Mouse (Mus musculus) heart, embryonic 13.5 days (tissue): ENCODE measurements around the gene Ankrd33b. TPM values are rescaled to one million over a fixed set of nuclear protein-coding genes. Genes with fewer than 3 reads are reported as not detected.

Source experiments
- ATAC-seq: fragments of 200-750 bp; cut with Nextera tagmentation; 2 replicates; pipeline ENCODE4 v1.8.0; 2017; ENCODE audit warnings: moderate TSS enrichment; ENCODE audit not compliant: insufficient number of reproducible peaks, low FRiP score, low TSS enrichment; ENCODE audit errors: extremely low read depth
- H3K27ac ChIP-seq: fragments of 300-500 bp; sonication (generic); replicated peaks from 2 replicates; pipeline ENCODE4 v1.5.1; 2015; ENCODE audit warnings: moderate library complexity, mild to moderate bottlenecking, inconsistent platforms
- H3K27me3 ChIP-seq: fragments of 300-500 bp; sonication (generic); replicated peaks from 2 replicates; pipeline ENCODE4 v1.6.1; 2015; ENCODE audit warnings: mild to moderate bottlenecking, inconsistent platforms
- H3K36me3 ChIP-seq: fragments of 300-500 bp; sonication (generic); 2 replicates; pipeline ENCODE4 v1.6.1; 2015; ENCODE audit warnings: mild to moderate bottlenecking, inconsistent platforms
- H3K4me1 ChIP-seq: fragments of 300-500 bp; sonication (generic); 2 replicates; pipeline ENCODE4 v1.6.1; 2015; ENCODE audit warnings: inconsistent platforms
- H3K4me2 ChIP-seq: fragments of 300-500 bp; sonication (generic); 2 replicates; pipeline ENCODE4 v1.6.1; 2015; ENCODE audit warnings: inconsistent platforms, mild to moderate bottlenecking, moderate library complexity
- H3K4me3 ChIP-seq: fragments of 300-500 bp; sonication (generic); 2 replicates; pipeline ENCODE4 v1.5.1; 2015; ENCODE audit warnings: moderate library complexity, mild to moderate bottlenecking, inconsistent platforms
- H3K9ac ChIP-seq: fragments of 300-500 bp; sonication (generic); 2 replicates; pipeline ENCODE4 v1.6.1; 2015; ENCODE audit warnings: inconsistent platforms, mild to moderate bottlenecking, moderate library complexity
- H3K9me3 ChIP-seq: fragments of 300-500 bp; sonication (generic); 2 replicates; pipeline ENCODE4 v1.6.1; 2016; ENCODE audit warnings: inconsistent platforms
- whole genome bisulfite sequencing: fragments of 180-500 bp; shearing (Covaris S2); methylation state at CpG from one replicate; pipeline ENCODE4 v1.1.7; 2015; ENCODE audit warnings: mixed read lengths; 5-methylcytosine and 5-hydroxymethylcytosine counted together
- polyA plus RNA-seq: library from polyadenylated mRNA; unstranded; fragments of >200 nt; fragmentation: Nextera tagmentation; extraction: Ambion mirVana; gene quantifications from 2 replicates; pipeline ENCODE4 v1.2.1, GENCODE M21; 2015

The Ankrd33b gene
- polyA plus RNA-seq, 1 experiment from 2014 or later = 2.1 TPM

GRCm38 (mm10) chr15:31352494-31353279, 14.8 kb downstream of the Ankrd33b start:
- Histone ChIP-seq H3K9ac (no peak overlapping the region), H3K36me3 (no peaks in the 10 kb centered on the region), H3K4me3 (no peak overlapping the region), H3K9me3 (no peaks in the 10 kb centered on the region), H3K4me2 (no peak overlapping the region), H3K27ac (no peak overlapping the region), H3K4me1 (0 out of 2 replicates have a peak, but pooled peaks cover 9% of the 10 kb centered on the region), H3K27me3 (no peaks in the 10 kb centered on the region)
- 77% methylated on average over 13 of the region's 13 CpGs for WGBS
- no peak for ATAC-seq

- H3K9ac ChIP-seq = no peak overlapping the region
- ATAC-seq = no peak
- H3K9me3 ChIP-seq = no peaks in the 10 kb centered on the region
- no peak overlapping the region for H3K4me2 ChIP-seq
- H3K27ac ChIP-seq = 0 out of 2 replicates have a peak overlapping the region, but pooled peaks have one; percentile 6
- no peaks in the 10 kb centered on the region for H3K27me3 ChIP-seq
- WGBS = 60% methylated on average over 7 of the region's 7 CpGs
- no peaks in the 10 kb centered on the region for H3K36me3 ChIP-seq
- H3K4me3 ChIP-seq = no peak overlapping the region
- H3K4me1 ChIP-seq = 0 out of 2 replicates have a peak, but pooled peaks cover 16% of the 10 kb centered on the region
Measured at GRCm38 (mm10) chr15:31349810-31350341, 17.6 kb downstream of the Ankrd33b start.

- no peaks in the 10 kb centered on the region for H3K27me3 ChIP-seq
- peaks cover 15% of the 10 kb centered on the region for H3K4me1 ChIP-seq
- H3K9ac ChIP-seq = no peak overlapping the region
- H3K36me3 ChIP-seq = no peaks in the 10 kb centered on the region
- H3K4me2 ChIP-seq = no peak overlapping the region
- ATAC-seq = no peak
- no peaks in the 10 kb centered on the region for H3K9me3 ChIP-seq
- no peak overlapping the region for H3K27ac ChIP-seq
- no peak overlapping the region for H3K4me3 ChIP-seq
- 81% methylated on average over 5 of the region's 5 CpGs for WGBS
Measured at GRCm38 (mm10) chr15:31349046-31349445, 18.5 kb downstream of the Ankrd33b start.

GRCm38 (mm10) chr15:31348241-31348640, 19.3 kb downstream of the Ankrd33b start:
- H3K36me3 ChIP-seq = no peaks in the 10 kb centered on the region
- no peak overlapping the region for H3K9ac ChIP-seq
- H3K27me3 ChIP-seq = no peaks in the 10 kb centered on the region
- peaks cover 22% of the 10 kb centered on the region for H3K4me1 ChIP-seq
- no peaks in the 10 kb centered on the region for H3K9me3 ChIP-seq
- ATAC-seq = no peak
- H3K4me2 ChIP-seq = no peak overlapping the region
- H3K27ac ChIP-seq = no peak overlapping the region
- no peak overlapping the region for H3K4me3 ChIP-seq
- 78% methylated on average over 5 of the region's 5 CpGs for WGBS

DNA sequence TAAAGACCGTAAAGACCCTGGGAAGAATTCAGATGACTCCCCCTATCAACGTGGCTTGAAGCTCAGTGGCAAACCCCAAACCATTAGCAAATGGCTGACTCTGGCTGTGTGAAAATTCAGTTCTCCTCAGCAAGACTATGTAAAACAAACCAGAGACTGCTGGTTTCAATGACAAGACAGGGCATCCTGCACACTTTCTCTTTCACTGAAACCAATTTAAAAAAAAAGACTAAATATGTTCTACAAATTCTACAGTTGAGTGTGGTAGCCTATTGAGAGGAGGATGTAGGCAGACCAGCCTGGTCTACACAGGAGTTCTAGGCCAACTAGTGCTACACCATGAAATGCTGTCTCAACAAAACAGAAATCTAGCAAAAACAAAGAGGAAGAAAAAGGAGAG, 21.0 kb downstream of the Ankrd33b start:
- no peaks in the 10 kb centered on the region for H3K36me3 ChIP-seq
- no peaks in the 10 kb centered on the region for H3K27me3 ChIP-seq
- H3K9ac ChIP-seq = no peak overlapping the region
- no peaks in the 10 kb centered on the region for H3K9me3 ChIP-seq
- no peak overlapping the region for H3K4me2 ChIP-seq
- 73% methylated on average over 2 of the region's 2 CpGs for WGBS
- H3K27ac ChIP-seq = no peak overlapping the region
- H3K4me1 ChIP-seq = peaks cover 29% of the 10 kb centered on the region
- ATAC-seq = no peak
- no peak overlapping the region for H3K4me3 ChIP-seq

- no peak overlapping the region for H3K4me2 ChIP-seq
- H3K4me3 ChIP-seq = no peak overlapping the region
- no peak overlapping the region for H3K27ac ChIP-seq
- no peak for ATAC-seq
- no peaks in the 10 kb centered on the region for H3K27me3 ChIP-seq
- H3K9ac ChIP-seq = no peak overlapping the region
- peaks cover 29% of the 10 kb centered on the region for H3K4me1 ChIP-seq
- H3K9me3 ChIP-seq = no peaks in the 10 kb centered on the region
- H3K36me3 ChIP-seq = no peaks in the 10 kb centered on the region
- 69% methylated on average over 9 of the region's 9 CpGs for WGBS
Measured at GRCm38 (mm10) chr15:31345366-31345765, 22.2 kb downstream of the Ankrd33b start.

DNA sequence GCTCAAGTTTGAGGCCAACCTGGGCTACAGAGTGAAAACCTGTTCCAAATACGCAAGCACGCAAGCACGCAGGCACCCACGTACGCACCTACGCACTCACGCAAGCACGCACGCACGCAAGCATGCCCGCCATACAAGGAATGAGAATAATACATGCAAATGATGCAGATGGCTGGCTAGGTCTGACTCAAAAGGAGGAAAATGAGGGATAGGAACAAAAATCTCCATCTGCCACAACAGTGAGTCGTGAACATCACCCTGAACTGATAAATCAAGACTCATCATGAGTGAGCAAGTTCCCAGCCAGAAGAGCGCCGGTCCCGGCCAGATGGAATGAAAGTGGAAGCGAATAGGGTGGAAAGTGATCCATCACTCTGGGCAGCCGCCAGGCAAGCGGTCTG, 22.7 kb downstream of the Ankrd33b start:
- Histone ChIP-seq H3K9ac (no peak overlapping the region), H3K27ac (no peak overlapping the region), H3K9me3 (no peaks in the 10 kb centered on the region), H3K4me3 (no peak overlapping the region), H3K27me3 (no peaks in the 10 kb centered on the region), H3K4me2 (no peak overlapping the region), H3K36me3 (no peaks in the 10 kb centered on the region), H3K4me1 (peaks cover 29% of the 10 kb centered on the region)
- ATAC-seq = no peak
- 84% methylated on average over 18 of the region's 18 CpGs for WGBS

DNA sequence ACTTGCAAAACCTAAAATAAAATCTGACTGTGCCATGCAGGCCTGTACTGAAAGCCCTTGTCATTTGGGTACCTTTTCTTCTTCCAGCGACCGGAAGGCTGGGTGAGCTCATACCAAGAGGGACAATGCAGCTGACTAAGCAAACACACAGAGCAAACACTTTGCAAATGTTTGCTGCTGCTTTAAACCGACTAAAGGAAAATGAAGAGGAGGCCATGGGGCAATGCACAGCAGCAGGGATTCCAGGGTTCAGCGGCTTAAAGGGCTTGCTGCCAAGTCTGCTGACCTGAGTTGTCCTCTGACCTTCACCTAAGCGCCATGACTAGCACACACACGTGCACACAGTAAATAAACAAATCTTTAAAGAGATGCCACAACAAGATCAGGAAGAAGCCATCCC, 23.9 kb downstream of the Ankrd33b start:
- Histone ChIP-seq H3K4me1 (peaks cover 29% of the 10 kb centered on the region), H3K9ac (no peak overlapping the region), H3K27ac (no peak overlapping the region), H3K36me3 (no peaks in the 10 kb centered on the region), H3K4me3 (no peak overlapping the region), H3K9me3 (no peaks in the 10 kb centered on the region), H3K27me3 (no peaks in the 10 kb centered on the region), H3K4me2 (no peak overlapping the region)
- 29% methylated on average over 6 of the region's 6 CpGs for WGBS
- ATAC-seq = no peak

- H3K27me3 ChIP-seq = no peaks in the 10 kb centered on the region
- no peak for ATAC-seq
- no peak overlapping the region for H3K27ac ChIP-seq
- H3K9ac ChIP-seq = no peak overlapping the region
- H3K9me3 ChIP-seq = no peaks in the 10 kb centered on the region
- WGBS = 51% methylated on average over 8 of the region's 8 CpGs
- H3K4me2 ChIP-seq = no peak overlapping the region
- H3K4me3 ChIP-seq = no peak overlapping the region
- peaks cover 29% of the 10 kb centered on the region for H3K4me1 ChIP-seq
- no peaks in the 10 kb centered on the region for H3K36me3 ChIP-seq
Measured at GRCm38 (mm10) chr15:31342496-31342901, 25.0 kb downstream of the Ankrd33b start.

GRCm38 (mm10) chr15:31342001-31342400, 25.5 kb downstream of the Ankrd33b start:
- Histone ChIP-seq H3K4me3 (no peak overlapping the region), H3K4me1 (peaks cover 29% of the 10 kb centered on the region), H3K27ac (no peak overlapping the region), H3K9ac (no peak overlapping the region), H3K36me3 (no peaks in the 10 kb centered on the region), H3K27me3 (no peaks in the 10 kb centered on the region), H3K9me3 (no peaks in the 10 kb centered on the region), H3K4me2 (no peak overlapping the region)
- WGBS = 48% methylated on average over 1 of the region's 1 CpGs
- ATAC-seq = no peak

- Histone ChIP-seq H3K4me1 (peaks cover 17% of the 10 kb centered on the region), H3K9ac (no peak overlapping the region), H3K27me3 (no peaks in the 10 kb centered on the region), H3K27ac (no peak overlapping the region), H3K4me2 (no peak overlapping the region), H3K36me3 (no peaks in the 10 kb centered on the region), H3K4me3 (no peak overlapping the region), H3K9me3 (no peaks in the 10 kb centered on the region)
- WGBS = 72% methylated on average over 10 of the region's 10 CpGs
- no peak for ATAC-seq
Measured at GRCm38 (mm10) chr15:31338656-31339291, 28.8 kb downstream of the Ankrd33b start.
